Mouse (Mus musculus): ENCODE measurements around the gene Tbc1d22a.

DNA sequence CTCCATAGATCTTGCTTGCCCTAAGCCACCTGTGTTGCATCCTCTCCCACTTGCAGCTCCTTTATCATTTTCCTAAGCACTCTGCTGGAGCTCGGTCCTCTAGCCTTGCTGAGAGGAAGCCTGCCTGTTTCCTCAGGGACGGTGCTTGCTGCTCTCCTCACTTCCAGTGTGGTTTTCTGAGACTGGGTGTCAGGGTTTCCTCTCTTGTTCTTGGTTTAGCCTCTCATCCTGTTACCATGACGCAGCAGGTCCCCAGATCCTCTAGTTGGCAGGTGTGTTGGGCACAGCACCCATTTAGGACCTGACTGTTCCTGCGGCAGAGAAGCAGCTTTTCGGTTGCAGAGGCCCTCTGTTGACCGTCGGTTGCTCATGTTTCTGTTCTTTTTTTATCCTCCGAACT lies 172.1 kb downstream of the Tbc1d22a start:
- TF ChIP-seq CTCF (IDR thresholded peaks at IDR 0.05; ENCODE audit: borderline replicate concordance, insufficient read depth, low read length), result no peak
- TF ChIP-seq POLR2A (IDR thresholded peaks at IDR 0.05; ENCODE audit: low read depth, low read length), result no peak
